Mouse (Mus musculus): Measurements from ENCODE around the gene C1qtnf7. TPM values are rescaled to one million over a fixed set of nuclear protein-coding genes. Genes with fewer than 3 reads are reported as not detected.

C1qtnf7 gene
- polyA plus RNA-seq, 1 experiment from 2014 or later: 5.0 TPM

DNA sequence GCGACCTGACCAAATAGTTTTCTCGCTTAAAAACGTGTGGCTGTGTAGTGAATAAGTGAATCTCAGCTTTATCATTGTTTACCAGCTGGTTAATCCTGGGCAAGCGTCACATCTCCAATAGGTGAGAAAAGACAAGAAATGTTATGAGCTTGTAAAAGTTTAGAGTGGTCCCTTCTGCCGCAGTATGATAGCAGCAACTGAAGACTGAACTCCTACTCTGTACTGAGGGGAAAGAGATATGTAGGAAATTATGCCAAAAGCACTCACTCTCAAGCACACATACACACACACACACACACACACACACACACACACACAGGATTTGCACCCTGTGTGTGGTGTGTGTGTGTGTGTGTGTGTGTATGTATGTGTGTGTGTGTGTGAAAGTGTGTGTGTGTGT, 26.2 kb downstream of the C1qtnf7 start:
- no peak overlapping the region for H3K27ac ChIP-seq
- H3K4me2 ChIP-seq: no peak overlapping the region
- ATAC-seq (replicated peaks; ENCODE audit: low FRiP score): no peak
- H3K9me3 ChIP-seq (replicated peaks): no peaks in the 10 kb centered on the region; the same call in 1 of the 2 replicates
- no peak overlapping the region for H3K4me3 ChIP-seq (replicated peaks)
- no peak overlapping the region for H3K9ac ChIP-seq
- WGBS: 87% methylated on average over 5 of the region's 5 CpGs
- H3K36me3 ChIP-seq: no peaks in the 10 kb centered on the region
- H3K27me3 ChIP-seq: no peaks in the 10 kb centered on the region
- no peaks in the 10 kb centered on the region for H3K4me1 ChIP-seq

DNA sequence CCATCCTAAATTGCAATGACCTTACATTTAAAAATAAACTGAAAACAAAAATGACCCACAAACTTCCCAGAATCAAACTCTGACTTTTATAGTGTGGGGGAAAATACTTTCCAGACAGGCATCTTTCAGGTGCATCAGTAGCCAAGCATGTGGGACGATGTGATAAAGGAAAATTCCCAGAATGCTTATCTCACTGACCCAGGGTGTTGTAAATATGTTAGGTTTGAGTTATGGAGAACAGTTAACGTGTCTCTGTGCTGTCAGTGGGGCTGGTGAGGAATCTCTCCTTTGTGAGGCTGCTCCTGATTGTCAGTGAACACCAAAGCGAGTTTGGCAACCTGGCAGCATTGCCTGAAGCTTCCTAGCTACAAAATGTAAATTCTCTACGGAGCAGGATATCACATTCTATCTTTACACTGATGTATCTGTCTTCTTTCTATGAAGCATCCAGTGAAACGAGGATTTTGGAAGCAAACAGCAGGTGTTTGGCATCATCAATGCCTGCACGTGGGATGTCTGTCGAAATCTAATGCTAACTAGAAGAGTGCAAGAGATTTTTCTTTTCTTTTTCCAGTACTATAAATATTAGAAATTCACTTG, 27.0 kb downstream of the C1qtnf7 start:
- no peak overlapping the region for H3K9ac ChIP-seq
- H3K27ac ChIP-seq: no peak overlapping the region
- H3K4me3 ChIP-seq (replicated peaks): no peak overlapping the region
- H3K36me3 ChIP-seq: no peaks in the 10 kb centered on the region
- H3K4me2 ChIP-seq: no peak overlapping the region
- 33% methylated on average over 7 of the region's 7 CpGs for WGBS
- no peaks in the 10 kb centered on the region; the same call in 1 of the 2 replicates for H3K9me3 ChIP-seq (replicated peaks)
- ATAC-seq (replicated peaks; ENCODE audit: low FRiP score): no peak
- H3K4me1 ChIP-seq: no peaks in the 10 kb centered on the region
- no peaks in the 10 kb centered on the region for H3K27me3 ChIP-seq

DNA sequence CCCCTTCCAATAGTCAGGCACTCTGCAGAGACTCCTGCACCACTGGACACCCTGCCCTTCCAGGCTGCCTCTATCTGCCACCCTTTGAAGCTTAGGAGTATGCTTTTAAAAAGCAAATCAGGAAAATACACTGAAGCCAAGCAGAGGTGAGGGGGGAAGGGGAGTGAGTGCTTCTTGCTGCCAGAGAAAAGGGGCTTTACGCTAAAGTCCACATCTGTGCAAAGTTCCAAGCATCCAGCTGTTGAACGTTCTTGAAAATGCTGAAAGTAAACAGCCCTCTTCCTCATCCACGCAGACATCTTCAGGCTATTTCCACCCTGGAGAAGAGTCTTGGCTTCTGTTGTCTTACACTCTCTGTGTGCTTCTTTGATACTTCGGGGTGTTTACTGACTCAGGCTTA, 34.6 kb downstream of the C1qtnf7 start:
- WGBS: 45% methylated on average over 4 of the region's 4 CpGs
- Histone ChIP-seq H3K9ac (no peak overlapping the region), H3K4me3 (replicated peaks) (no peak overlapping the region), H3K27me3 (no peaks in the 10 kb centered on the region), H3K4me2 (peak overlapping the region; percentile 7; the same call in 1 of the 2 replicates), H3K27ac (peak overlapping the region; percentile 24; the same call in 1 of the 2 replicates), H3K36me3 (no peaks in the 10 kb centered on the region), H3K4me1 (peaks cover 15% of the 10 kb centered on the region), H3K9me3 (replicated peaks) (no peaks in the 10 kb centered on the region)
- ATAC-seq (replicated peaks; ENCODE audit: low FRiP score): no peak

DNA sequence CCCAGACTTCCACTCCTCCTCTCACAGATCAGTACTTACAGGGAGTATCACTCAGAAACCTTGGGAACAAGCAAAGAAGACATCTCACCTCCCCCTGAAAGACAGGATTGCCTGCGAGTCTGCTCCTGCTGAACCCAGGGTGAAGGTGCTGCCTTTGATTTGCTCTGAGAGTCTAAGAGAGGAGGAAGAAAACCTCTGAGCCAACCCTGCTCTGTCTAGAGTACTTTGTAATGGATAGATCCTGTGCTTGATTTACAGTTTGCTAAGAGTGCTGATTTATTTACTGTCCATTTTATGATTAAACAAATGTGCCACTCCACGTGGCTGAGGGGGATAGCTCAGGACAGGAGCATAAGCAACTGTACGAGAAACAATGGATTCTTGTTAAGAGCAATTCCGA, 35.1 kb downstream of the C1qtnf7 start:
- H3K27me3 ChIP-seq: no peaks in the 10 kb centered on the region
- H3K27ac ChIP-seq: peak overlapping the region; percentile 24; the same call in 1 of the 2 replicates
- WGBS: 23% methylated on average over 4 of the region's 4 CpGs
- H3K36me3 ChIP-seq: no peaks in the 10 kb centered on the region
- ATAC-seq (replicated peaks; ENCODE audit: low FRiP score): 0 out of 2 replicates have a peak, but pooled peaks have one; percentile 50
- H3K4me2 ChIP-seq: 0 out of 2 replicates have a peak overlapping the region, but pooled peaks have one; percentile 7
- peaks cover 19% of the 10 kb centered on the region for H3K4me1 ChIP-seq
- H3K9me3 ChIP-seq (replicated peaks): no peaks in the 10 kb centered on the region
- H3K9ac ChIP-seq: no peak overlapping the region
- H3K4me3 ChIP-seq (replicated peaks): no peak overlapping the region

DNA sequence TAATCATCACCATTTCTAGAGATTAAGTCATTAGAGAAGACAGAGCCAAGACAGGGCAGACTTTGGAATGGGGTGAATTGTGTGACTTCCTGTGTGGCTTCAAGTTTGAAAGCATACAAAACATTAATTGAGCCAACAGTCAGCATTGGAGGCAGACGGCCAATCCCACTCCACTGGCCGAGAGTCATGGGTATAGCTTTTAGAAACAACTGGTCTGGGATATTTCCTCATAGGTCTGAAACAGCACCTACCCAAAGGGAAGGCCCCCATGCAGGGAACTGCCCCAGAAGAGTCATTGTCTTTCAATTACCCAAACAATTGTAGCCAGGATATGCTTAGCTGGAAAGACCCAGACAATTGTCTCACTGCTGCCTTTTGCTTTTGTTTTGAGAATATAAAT, 39.5 kb downstream of the C1qtnf7 start:
- H3K27me3 ChIP-seq: no peaks in the 10 kb centered on the region
- H3K4me3 ChIP-seq (replicated peaks): no peak overlapping the region
- H3K4me1 ChIP-seq: peaks cover 18% of the 10 kb centered on the region
- H3K4me2 ChIP-seq: no peak overlapping the region
- ATAC-seq (replicated peaks; ENCODE audit: low FRiP score): no peak
- peak overlapping the region; percentile 63 for H3K27ac ChIP-seq
- 36% methylated on average over 2 of the region's 2 CpGs for WGBS
- H3K9me3 ChIP-seq (replicated peaks): no peaks in the 10 kb centered on the region
- H3K9ac ChIP-seq: no peak overlapping the region
- H3K36me3 ChIP-seq: no peaks in the 10 kb centered on the region

DNA sequence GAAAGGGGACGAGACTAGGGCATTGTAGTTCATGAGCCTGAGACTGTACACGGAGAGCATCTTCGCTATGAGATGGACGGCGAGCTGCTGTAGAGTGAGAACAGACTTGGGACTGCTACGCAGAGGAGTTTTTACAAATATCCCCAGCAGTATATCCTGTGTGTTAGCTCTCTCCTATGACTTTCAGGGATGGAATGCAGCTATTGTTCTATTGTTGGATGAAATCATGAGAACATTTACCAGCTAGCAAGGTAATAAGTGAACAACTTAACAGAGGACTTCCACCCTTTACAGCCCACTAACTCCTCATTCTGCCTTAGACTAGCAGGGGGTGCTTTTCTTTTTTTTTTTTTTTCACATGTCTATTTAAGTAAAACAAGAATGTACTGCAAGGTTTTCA, 40.1 kb downstream of the C1qtnf7 start:
- no peaks in the 10 kb centered on the region for H3K36me3 ChIP-seq
- ATAC-seq (replicated peaks; ENCODE audit: low FRiP score): peak; percentile 48; the same call in 1 of the 2 replicates
- H3K27me3 ChIP-seq: no peaks in the 10 kb centered on the region
- H3K9me3 ChIP-seq (replicated peaks): no peaks in the 10 kb centered on the region
- H3K9ac ChIP-seq: no peak overlapping the region
- 68% methylated on average over 6 of the region's 6 CpGs for WGBS
- H3K27ac ChIP-seq: peak overlapping the region; percentile 63; the same call in 1 of the 2 replicates
- no peak overlapping the region for H3K4me3 ChIP-seq (replicated peaks)
- H3K4me1 ChIP-seq: peaks cover 12% of the 10 kb centered on the region
- no peak overlapping the region for H3K4me2 ChIP-seq

DNA sequence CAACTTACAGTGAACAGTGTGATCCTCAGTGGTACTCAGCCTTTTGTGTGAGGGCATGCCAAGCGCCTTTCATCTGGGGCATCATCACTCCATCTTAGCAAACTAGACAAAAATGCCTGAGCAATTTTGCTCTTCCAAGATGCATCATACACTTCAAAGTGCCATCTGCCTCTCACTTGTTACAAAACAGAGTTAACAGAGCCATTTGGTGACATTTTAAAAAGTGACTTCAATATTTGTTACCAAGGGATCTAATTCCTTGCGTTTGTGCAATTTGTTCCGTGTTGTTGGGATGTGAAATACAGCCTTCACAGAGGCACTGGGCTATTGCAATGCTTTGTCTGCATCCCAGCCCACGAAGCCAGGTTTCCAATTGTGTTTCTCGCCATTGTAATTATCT, 42.1 kb downstream of the C1qtnf7 start:
- H3K27ac ChIP-seq: no peak overlapping the region
- H3K9me3 ChIP-seq (replicated peaks): no peaks in the 10 kb centered on the region
- no peak overlapping the region for H3K9ac ChIP-seq
- no peaks in the 10 kb centered on the region for H3K27me3 ChIP-seq
- peaks cover 13% of the 10 kb centered on the region; the same call in 1 of the 2 replicates for H3K4me1 ChIP-seq
- H3K36me3 ChIP-seq: no peaks in the 10 kb centered on the region
- 80% methylated on average over 5 of the region's 5 CpGs for WGBS
- H3K4me3 ChIP-seq (replicated peaks): no peak overlapping the region
- H3K4me2 ChIP-seq: no peak overlapping the region
- no peak for ATAC-seq (replicated peaks; ENCODE audit: low FRiP score)

DNA sequence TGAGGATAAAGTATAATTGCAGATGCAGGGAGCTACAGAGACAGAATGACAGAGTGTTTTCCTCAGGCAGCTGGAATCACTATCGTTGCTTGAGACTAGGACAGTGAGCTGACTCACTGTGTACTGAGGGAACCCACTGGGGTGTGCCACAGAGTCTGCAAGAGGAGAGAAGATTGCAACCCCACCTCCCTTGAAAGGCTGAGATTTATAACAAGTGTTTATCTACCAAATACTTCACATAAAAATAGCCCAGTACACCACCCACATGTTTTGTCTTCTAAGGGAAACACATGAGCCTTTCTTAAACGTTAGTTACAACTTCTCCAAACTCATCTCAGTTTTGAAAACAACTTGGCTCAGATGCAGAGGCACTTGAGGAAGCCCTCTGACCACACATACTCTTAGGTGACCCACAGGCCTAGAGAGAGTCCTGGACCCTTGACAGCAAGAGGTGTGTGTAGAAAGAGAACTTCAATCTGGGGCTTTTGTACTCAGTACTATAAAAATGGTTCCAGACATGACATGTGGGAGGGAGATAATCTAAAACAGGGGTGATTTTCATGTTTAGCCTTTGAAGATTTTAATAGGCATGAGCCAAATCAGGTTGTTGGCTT, 46.4 kb downstream of the C1qtnf7 start:
- H3K36me3 ChIP-seq: no peaks in the 10 kb centered on the region
- no peaks in the 10 kb centered on the region for H3K27me3 ChIP-seq
- H3K9me3 ChIP-seq (replicated peaks): no peaks in the 10 kb centered on the region
- peak; percentile 79 for ATAC-seq (replicated peaks; ENCODE audit: low FRiP score)
- H3K4me3 ChIP-seq (replicated peaks): no peak overlapping the region
- H3K4me2 ChIP-seq: no peak overlapping the region
- H3K9ac ChIP-seq: no peak overlapping the region
- peak overlapping the region; percentile 41; the same call in 1 of the 2 replicates for H3K27ac ChIP-seq
- 12% methylated on average over 2 of the region's 2 CpGs for WGBS
- H3K4me1 ChIP-seq: peaks cover 9% of the 10 kb centered on the region; the same call in 1 of the 2 replicates

DNA sequence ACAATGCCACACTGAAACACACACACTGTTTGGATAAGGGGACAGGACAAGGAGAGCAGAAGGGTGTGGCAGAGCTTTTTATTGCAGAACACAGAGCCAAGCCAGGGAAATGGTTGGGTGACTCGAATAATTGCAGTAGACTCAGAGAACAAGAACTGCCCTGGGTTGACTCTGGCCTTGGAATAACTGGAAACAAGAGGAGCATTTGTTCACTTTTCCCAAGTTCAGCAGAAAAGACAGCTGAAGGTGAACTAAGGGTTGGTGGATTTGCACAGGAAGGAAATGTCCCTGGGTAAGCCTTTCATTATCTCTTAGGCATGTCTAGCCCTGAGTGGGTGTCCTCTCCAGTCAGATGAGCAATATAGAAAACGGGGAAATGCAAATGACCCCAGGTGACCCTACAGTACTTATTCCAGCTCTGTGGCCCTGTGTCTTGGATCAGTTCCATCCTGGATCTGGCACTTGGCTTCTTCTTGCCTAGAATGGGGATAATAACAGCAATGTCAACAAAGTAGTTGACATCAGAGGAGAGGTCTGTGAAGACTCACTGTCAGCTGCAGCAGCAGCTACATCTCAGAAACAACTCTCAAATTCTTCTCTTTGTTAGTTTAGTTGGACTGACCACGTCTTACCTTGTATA, 54.5 kb downstream of the C1qtnf7 start:
- H3K9ac ChIP-seq: no peak overlapping the region
- 48% methylated on average over 3 of the region's 3 CpGs for WGBS
- H3K4me1 ChIP-seq: 0 out of 2 replicates have a peak, but pooled peaks cover 3% of the 10 kb centered on the region
- no peaks in the 10 kb centered on the region for H3K36me3 ChIP-seq
- H3K27ac ChIP-seq: no peak overlapping the region
- H3K27me3 ChIP-seq: no peaks in the 10 kb centered on the region
- H3K4me2 ChIP-seq: no peak overlapping the region
- 0 out of 2 replicates have a peak, but pooled peaks have one; percentile 29 for ATAC-seq (replicated peaks; ENCODE audit: low FRiP score)
- H3K9me3 ChIP-seq (replicated peaks): no peaks in the 10 kb centered on the region
- no peak overlapping the region for H3K4me3 ChIP-seq (replicated peaks)

DNA sequence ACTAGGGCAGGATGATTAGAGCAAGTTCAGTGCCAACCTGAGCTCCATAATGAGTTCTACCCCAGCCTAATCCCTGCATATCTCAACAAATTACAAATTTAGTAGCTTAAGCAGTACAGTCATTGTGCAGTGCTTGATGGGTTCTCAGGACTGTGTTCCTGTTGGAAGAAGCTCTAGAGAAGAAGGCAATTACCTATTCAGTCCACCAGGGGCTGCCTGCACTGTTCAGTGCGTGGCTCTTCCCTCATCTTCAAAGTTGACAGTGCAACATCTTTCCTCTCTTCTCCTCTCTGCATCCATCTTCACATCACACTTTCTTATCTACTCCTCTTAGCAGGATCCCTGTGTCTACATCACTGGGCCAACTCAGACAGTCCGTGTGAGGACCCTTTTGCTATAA, 67.5 kb downstream of the C1qtnf7 start:
- no peaks in the 10 kb centered on the region for H3K27me3 ChIP-seq
- H3K4me3 ChIP-seq (replicated peaks): no peak overlapping the region
- ATAC-seq (replicated peaks; ENCODE audit: low FRiP score): no peak
- no peak overlapping the region for H3K9ac ChIP-seq
- 38% methylated on average over 2 of the region's 2 CpGs for WGBS
- 0 out of 2 replicates have a peak, but pooled peaks cover 2% of the 10 kb centered on the region for H3K4me1 ChIP-seq
- H3K4me2 ChIP-seq: no peak overlapping the region
- no peak overlapping the region for H3K27ac ChIP-seq
- no peaks in the 10 kb centered on the region for H3K9me3 ChIP-seq (replicated peaks)
- H3K36me3 ChIP-seq: no peaks in the 10 kb centered on the region

DNA sequence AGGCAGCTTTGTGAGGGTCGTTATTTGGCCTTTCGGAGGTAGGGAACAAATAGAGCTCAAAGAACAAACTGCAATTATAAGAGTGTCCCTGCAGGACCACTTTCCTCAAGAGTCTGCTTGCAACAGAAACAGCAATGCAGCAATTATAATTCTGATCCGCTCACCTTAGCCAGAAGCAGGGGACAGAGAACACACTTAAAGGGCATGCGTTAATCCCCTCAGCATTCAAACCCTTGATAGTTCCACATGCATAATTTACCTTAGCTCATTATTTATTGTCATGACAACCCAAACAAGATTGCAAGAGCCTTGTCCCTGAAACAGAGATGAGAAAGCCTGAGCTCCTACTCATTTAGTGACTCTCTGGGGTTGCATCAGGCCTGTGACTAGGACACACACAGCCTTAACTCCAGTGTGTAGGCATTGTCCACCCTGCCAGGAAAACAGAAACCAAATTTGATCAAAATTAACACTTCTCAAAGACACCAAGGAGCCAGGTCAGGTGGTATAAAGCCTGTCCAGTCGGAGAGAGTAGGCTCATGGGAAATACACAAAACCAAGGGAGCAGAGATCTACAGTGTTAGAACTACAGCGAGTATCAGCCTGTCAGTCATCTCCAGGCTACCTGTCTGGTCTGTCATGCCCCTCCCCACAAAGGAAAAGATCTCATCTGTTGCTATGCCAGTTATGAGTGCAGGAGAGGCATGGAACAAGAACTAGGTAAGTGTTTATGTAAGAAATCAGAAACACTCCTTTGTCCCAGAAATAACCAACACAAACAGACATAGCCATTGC, 68.2 kb downstream of the C1qtnf7 start:
- no peaks in the 10 kb centered on the region for H3K27me3 ChIP-seq
- H3K36me3 ChIP-seq: no peaks in the 10 kb centered on the region
- H3K4me1 ChIP-seq: 0 out of 2 replicates have a peak, but pooled peaks cover 2% of the 10 kb centered on the region
- H3K4me2 ChIP-seq: no peak overlapping the region
- no peak overlapping the region for H3K9ac ChIP-seq
- no peak for ATAC-seq (replicated peaks; ENCODE audit: low FRiP score)
- H3K27ac ChIP-seq: no peak overlapping the region
- no peak overlapping the region for H3K4me3 ChIP-seq (replicated peaks)
- WGBS: 85% methylated on average over 6 of the region's 6 CpGs
- H3K9me3 ChIP-seq (replicated peaks): no peaks in the 10 kb centered on the region

All from kidney, embryonic 15.5 days (tissue).